Mouse (Mus musculus): Measurements from ENCODE around the gene Hscb.
A peak's percentile ranks its signal among the peaks of the same experiment; 100 is the strongest.

GRCm38 (mm10) chr5:110781529-110782238 is 57.9 kb downstream of the Hscb start:
- no peak for TF ChIP-seq CTCF (IDR thresholded peaks at IDR 0.05; ENCODE audit: low read depth)
- peak; percentile 55; the same call in 1 of the 2 replicates for TF ChIP-seq EP300 (IDR thresholded peaks at IDR 0.05; ENCODE audit: low read depth)
